Mouse (Mus musculus) kidney, adult 2 months (tissue): ENCODE data around the gene D10Jhu81e. TPM values are rescaled to one million over a fixed set of nuclear protein-coding genes. Genes with fewer than 3 reads are reported as not detected.

Experiments used
- DNase-seq: peaks from one replicate; pipeline ENCODE4 v3.0.0; 2021
- H3K27ac ChIP-seq: fragments of 200-500 bp; 2 replicates; pipeline ENCODE4 v1.5.1; 2012; ENCODE audit warnings: low read depth, low read length, control low read depth, inconsistent platforms; ENCODE audit not compliant: insufficient read depth
- H3K27me3 ChIP-seq: fragments of 200-500 bp; replicated peaks from 2 replicates; pipeline ENCODE4 v1.6.1; 2012; ENCODE audit warnings: mild to moderate bottlenecking, moderate library complexity, low read length, inconsistent platforms; ENCODE audit not compliant: control insufficient read depth, insufficient read depth
- H3K36me3 ChIP-seq: fragments of 200-500 bp; 2 replicates; pipeline ENCODE4 v1.6.1; 2012; ENCODE audit warnings: mild to moderate bottlenecking, moderate library complexity, low read length, inconsistent platforms; ENCODE audit not compliant: control insufficient read depth, insufficient read depth
- H3K4me1 ChIP-seq: fragments of 200-500 bp; 2 replicates; pipeline ENCODE4 v1.6.1; 2011; ENCODE audit warnings: low read length; ENCODE audit not compliant: control insufficient read depth, insufficient read depth
- H3K4me3 ChIP-seq: fragments of 200-500 bp; 2 replicates; pipeline ENCODE4 v1.5.1; 2011; ENCODE audit warnings: mild to moderate bottlenecking, low read depth, low read length, control low read depth; ENCODE audit not compliant: insufficient read depth
- CTCF ChIP-seq: fragments of 200-500 bp; conservative IDR thresholded peaks from 2 replicates; pipeline ENCODE4 v1.5.1; 2011; ENCODE audit warnings: low read depth, mild to moderate bottlenecking, control low read depth, low read length, moderate library complexity, mixed read lengths; ENCODE audit not compliant: insufficient read depth, insufficient read length
- POLR2A ChIP-seq: fragments of 200-500 bp; IDR thresholded peaks from one replicate; pipeline ENCODE4 v1.6.1; 2011; ENCODE audit warnings: low read depth, low read length, control low read depth
- WGBS: fragments of 180-500 bp; shearing (Covaris S2); methylation state at CpG from one replicate; pipeline ENCODE4 v1.1.7; 2018; 5-methylcytosine and 5-hydroxymethylcytosine counted together
- polyA plus RNA-seq: library from polyadenylated mRNA; depleted of rRNA; stranded (reverse); fragments of >200 nt; gene quantifications from 2 replicates; pipeline ENCODE4 v1.2.3, GENCODE M21; 2012

D10Jhu81e gene
- polyA plus RNA-seq, 1 experiment, result 283 TPM

- H3K4me1 ChIP-seq, result peaks cover 16% of the 10 kb centered on the region
- H3K4me3 ChIP-seq, result no peak overlapping the region
- no peaks in the 10 kb centered on the region for H3K27me3 ChIP-seq
- peak overlapping the region; percentile 1 for H3K27ac ChIP-seq
- TF ChIP-seq POLR2A (no peak), CTCF (no peak)
- no peak for DNase-seq
- H3K36me3 ChIP-seq, result no peaks in the 10 kb centered on the region
- 54% methylated on average over 11 of the region's 11 CpGs for WGBS
Observed at GRCm38 (mm10) chr10:78139572-78140250, 29.9 kb downstream of the D10Jhu81e start.

DNA sequence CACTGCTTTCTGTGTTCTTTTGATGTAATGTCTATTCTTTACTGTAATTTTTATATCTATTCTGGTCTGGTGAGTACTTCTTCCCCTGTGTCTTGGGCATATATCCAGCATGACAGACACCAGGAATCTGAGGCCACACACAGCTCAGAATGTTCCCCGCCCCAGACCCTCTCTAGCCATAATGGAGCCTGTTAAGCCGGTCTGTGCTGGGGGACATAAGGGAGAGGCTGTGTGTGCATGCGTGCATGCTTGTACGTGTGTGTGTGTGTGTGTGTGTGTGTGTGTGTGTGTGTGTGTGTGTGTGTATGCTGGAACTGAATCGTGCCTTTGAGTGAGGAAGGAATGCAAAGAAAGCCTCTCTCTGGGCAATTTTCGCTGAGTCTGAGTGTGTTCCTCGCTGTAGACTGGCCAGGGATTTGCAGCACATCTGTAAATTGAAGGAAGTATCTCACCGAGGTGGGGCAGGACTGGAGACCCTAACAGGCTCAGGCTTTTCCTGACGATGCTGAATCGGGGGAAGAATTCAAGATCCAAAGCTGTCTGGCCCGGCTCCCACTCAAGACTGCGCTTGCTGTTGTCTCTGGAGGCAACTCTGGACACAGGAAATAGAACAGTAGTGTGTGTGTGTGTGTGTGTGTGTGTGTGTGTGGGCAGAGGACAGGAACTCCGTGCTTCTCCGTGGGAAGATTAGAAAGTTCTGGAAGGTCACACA lies 30.6 kb downstream of the D10Jhu81e start:
- Histone ChIP-seq H3K4me1 (peaks cover 12% of the 10 kb centered on the region), H3K36me3 (no peaks in the 10 kb centered on the region), H3K27me3 (no peaks in the 10 kb centered on the region), H3K27ac (peak overlapping the region; percentile 83), H3K4me3 (no peak overlapping the region)
- TF ChIP-seq CTCF (no peak), POLR2A (no peak)
- DNase-seq, result peak; percentile 83
- WGBS, result 31% methylated on average over 14 of the region's 14 CpGs

GRCm38 (mm10) chr10:78137191-78137590 lies 32.4 kb downstream of the D10Jhu81e start:
- TF ChIP-seq POLR2A (no peak), CTCF (no peak)
- no peaks in the 10 kb centered on the region for H3K36me3 ChIP-seq
- no peak overlapping the region for H3K4me3 ChIP-seq
- peaks cover 9% of the 10 kb centered on the region; the same call in 1 of the 2 replicates for H3K4me1 ChIP-seq
- no peaks in the 10 kb centered on the region for H3K27me3 ChIP-seq
- WGBS, result 87% methylated on average over 3 of the region's 3 CpGs
- H3K27ac ChIP-seq, result no peak overlapping the region
- DNase-seq, result no peak

DNA sequence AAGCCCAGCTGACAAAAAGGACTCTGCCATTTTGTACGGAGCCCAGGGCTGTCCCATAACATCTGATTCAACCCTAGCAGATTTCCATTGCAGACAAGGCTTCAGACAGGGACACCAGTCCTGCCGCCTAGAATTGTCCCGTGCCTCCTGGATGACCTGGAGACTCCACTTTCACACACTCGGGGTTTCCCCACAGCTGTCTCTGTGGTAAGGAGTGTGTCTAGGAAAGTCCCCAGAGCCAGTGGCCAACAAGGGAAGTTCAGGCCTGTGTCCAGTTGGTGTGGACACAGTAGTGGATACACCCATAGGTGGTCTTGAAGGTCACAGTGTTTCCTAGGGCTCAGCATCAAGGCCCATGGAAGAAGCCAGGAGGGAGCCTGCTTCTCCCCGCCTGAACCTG lies 33.6 kb downstream of the D10Jhu81e start:
- WGBS, result 85% methylated on average over 5 of the region's 5 CpGs
- peaks cover 9% of the 10 kb centered on the region; the same call in 1 of the 2 replicates for H3K4me1 ChIP-seq

DNA sequence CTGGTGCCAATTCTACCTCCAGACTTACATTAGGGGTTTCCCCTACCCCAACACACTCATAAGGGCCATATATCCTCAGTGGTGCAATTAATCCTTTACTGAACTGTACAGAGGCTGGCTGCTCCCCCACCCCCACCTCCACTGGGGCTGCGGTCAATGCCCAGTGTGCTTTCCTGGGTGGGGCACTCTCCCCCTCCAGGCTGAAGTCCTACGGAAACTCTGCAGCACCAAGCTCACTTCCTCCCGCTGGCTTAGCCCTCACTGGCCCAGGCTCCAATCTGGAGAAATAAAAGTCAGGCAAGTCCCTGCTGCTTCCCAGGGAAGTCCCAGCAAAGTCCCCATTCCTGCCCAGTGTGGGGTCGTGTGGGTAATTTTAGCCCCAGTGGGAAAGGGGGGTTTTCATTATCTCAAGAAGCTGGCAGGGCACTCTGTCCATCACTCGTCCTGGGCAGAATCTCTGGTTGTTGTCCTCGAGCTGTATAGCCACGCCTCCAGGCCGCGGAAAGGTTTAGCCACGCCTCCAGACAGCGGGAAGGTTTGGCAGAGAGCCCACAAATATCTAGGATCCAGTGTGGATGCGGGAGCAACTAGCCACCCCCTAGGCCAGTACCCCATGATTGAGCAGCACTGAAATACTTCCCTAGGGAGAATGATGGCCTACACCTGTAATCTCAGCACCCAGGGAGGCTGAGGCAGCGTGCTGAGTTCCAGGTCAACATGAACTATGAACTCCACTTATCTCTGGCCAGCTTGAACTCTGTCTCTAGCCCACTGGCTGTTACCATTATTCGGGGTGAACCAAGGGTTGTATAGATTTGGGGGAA lies 34.4 kb downstream of the D10Jhu81e start:
- DNase-seq, result peak; percentile 66
- 16% methylated on average over 14 of the region's 14 CpGs for WGBS
- H3K4me3 ChIP-seq, result no peak overlapping the region
- peak overlapping the region; percentile 37; the same call in 1 of the 2 replicates for H3K27ac ChIP-seq
- no peaks in the 10 kb centered on the region for H3K27me3 ChIP-seq
- H3K4me1 ChIP-seq, result peaks cover 9% of the 10 kb centered on the region; the same call in 1 of the 2 replicates
- TF ChIP-seq POLR2A (no peak), CTCF (no peak)
- no peaks in the 10 kb centered on the region for H3K36me3 ChIP-seq

More for the DNA sequence above, 33.6 kb downstream of the D10Jhu81e start:
- TF ChIP-seq POLR2A (no peak), CTCF (no peak)
- H3K4me3 ChIP-seq, result no peak overlapping the region
- H3K27me3 ChIP-seq, result no peaks in the 10 kb centered on the region
- no peaks in the 10 kb centered on the region for H3K36me3 ChIP-seq
- no peak for DNase-seq
- no peak overlapping the region for H3K27ac ChIP-seq

GRCm38 (mm10) chr10:78134400-78134799 lies 35.2 kb downstream of the D10Jhu81e start:
- DNase-seq, result no peak
- no peak overlapping the region for H3K4me3 ChIP-seq
- 87% methylated on average over 4 of the region's 4 CpGs for WGBS
- H3K4me1 ChIP-seq, result peaks cover 9% of the 10 kb centered on the region; the same call in 1 of the 2 replicates
- no peaks in the 10 kb centered on the region for H3K27me3 ChIP-seq
- no peak for TF ChIP-seq CTCF
- no peak for TF ChIP-seq POLR2A
- H3K36me3 ChIP-seq, result no peaks in the 10 kb centered on the region
- H3K27ac ChIP-seq, result peak overlapping the region; percentile 37; the same call in 1 of the 2 replicates

- peaks cover 9% of the 10 kb centered on the region; the same call in 1 of the 2 replicates for H3K4me1 ChIP-seq
- H3K27ac ChIP-seq, result no peak overlapping the region
- no peaks in the 10 kb centered on the region for H3K27me3 ChIP-seq
- H3K4me3 ChIP-seq, result no peak overlapping the region
- 80% methylated on average over 4 of the region's 4 CpGs for WGBS
- TF ChIP-seq CTCF (no peak), POLR2A (no peak)
- H3K36me3 ChIP-seq, result no peaks in the 10 kb centered on the region
- DNase-seq, result no peak
Observed at GRCm38 (mm10) chr10:78129998-78130397, 39.6 kb downstream of the D10Jhu81e start.
